Mouse (Mus musculus): ENCODE measurements around the gene Shisal1.

DNA sequence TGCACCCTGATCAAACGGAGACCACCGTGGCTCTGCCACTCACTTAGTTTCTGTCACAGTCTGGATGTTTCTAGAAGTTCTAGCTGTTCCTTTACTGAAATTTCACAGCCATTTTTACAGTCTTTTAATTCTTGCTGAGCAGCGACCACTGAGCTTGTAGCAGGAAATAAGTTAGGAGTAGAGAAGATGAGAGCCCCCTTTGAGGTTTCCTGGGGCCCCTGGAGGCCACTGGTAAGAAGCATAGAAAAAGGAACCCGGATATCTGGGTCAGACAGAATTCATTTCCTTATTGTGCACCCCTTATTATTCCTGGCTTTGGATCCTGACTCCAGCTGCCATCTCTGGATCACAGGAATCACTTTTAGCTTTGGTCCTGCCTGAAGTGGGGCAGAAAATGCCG is 91.8 kb downstream of the Shisal1 start:
- TF ChIP-seq MAX (IDR thresholded peaks at IDR 0.05; ENCODE audit: low read length) (no peak), POLR2A (IDR thresholded peaks at IDR 0.05; ENCODE audit: low read depth, low read length) (no peak), USF1 (IDR thresholded peaks at IDR 0.05; ENCODE audit: low read depth, low read length) (no peak), CHD2 (IDR thresholded peaks at IDR 0.05; ENCODE audit: low read length) (no peak), EP300 (IDR thresholded peaks at IDR 0.05; ENCODE audit: low read length) (no peak), CTCF (conservative IDR thresholded peaks at IDR 0.05 in 1 of 2, IDR thresholded peaks at IDR 0.05 in 1 of 2; ENCODE audit: low read depth in 2 of 2, low read length in 2 of 2) (no peak)
